Mouse (Mus musculus): ENCODE measurements around the gene Adap2. TPM values are rescaled to one million over a fixed set of nuclear protein-coding genes. Genes with fewer than 3 reads are reported as not detected.
A peak's percentile ranks its signal among the peaks of the same experiment; 100 is the strongest.

Adap2 gene
- polyA plus RNA-seq, 1 experiment from 2014 or later = 3.1 TPM

DNA sequence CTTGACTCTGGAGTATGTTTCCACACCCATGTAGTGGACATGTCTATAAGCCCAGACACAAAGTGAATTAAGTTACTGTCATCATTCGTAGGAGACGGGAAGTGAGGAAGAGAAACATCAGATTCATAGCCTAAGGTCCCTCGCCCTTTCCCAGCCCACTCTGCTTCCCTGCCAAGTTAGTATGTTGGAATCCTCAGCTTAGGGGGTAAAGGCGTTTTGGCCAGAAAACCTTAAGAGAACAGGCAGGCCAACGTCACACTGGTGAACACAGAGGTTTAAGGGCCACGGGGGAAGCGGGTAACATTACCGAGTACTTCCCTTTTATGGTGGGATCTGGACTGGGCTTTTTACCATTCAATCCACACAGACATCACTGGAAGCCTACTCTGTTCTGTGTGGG lies 1.6 kb downstream of the Adap2 start:
- H3K9ac ChIP-seq (replicated peaks; ENCODE audit: low read length) = no peak overlapping the region
- no peak overlapping the region for H3K4me3 ChIP-seq (ENCODE audit: low read length)
- 83% methylated on average over 8 of the region's 8 CpGs for WGBS
- H3K36me3 ChIP-seq (ENCODE audit: insufficient read depth, low read length) = no peaks in the 10 kb centered on the region
- H3K4me1 ChIP-seq (ENCODE audit: insufficient read depth, low read length) = 0 out of 2 replicates have a peak, but pooled peaks cover 6% of the 10 kb centered on the region
- no peak overlapping the region for H3K4me2 ChIP-seq (replicated peaks; ENCODE audit: low read depth, low read length)
- no peaks in the 10 kb centered on the region for H3K9me3 ChIP-seq (ENCODE audit: low read length)
- H3K27ac ChIP-seq (ENCODE audit: low read length) = no peak overlapping the region
- no peak for ATAC-seq (ENCODE audit: low FRiP score, low TSS enrichment)
- peaks cover 25% of the 10 kb centered on the region for H3K27me3 ChIP-seq (ENCODE audit: insufficient read depth, low read length)

- Histone ChIP-seq H3K27ac (ENCODE audit: low read length) (no peak overlapping the region), H3K4me2 (replicated peaks; ENCODE audit: low read depth, low read length) (no peak overlapping the region), H3K4me1 (ENCODE audit: insufficient read depth, low read length) (0 out of 2 replicates have a peak, but pooled peaks cover 6% of the 10 kb centered on the region), H3K9ac (replicated peaks; ENCODE audit: low read length) (no peak overlapping the region), H3K27me3 (ENCODE audit: insufficient read depth, low read length) (peaks cover 25% of the 10 kb centered on the region), H3K36me3 (ENCODE audit: insufficient read depth, low read length) (no peaks in the 10 kb centered on the region), H3K9me3 (ENCODE audit: low read length) (no peaks in the 10 kb centered on the region), H3K4me3 (ENCODE audit: low read length) (no peak overlapping the region)
- WGBS = 78% methylated on average over 4 of the region's 4 CpGs
- no peak for ATAC-seq (ENCODE audit: low FRiP score, low TSS enrichment)
Measured at GRCm38 (mm10) chr11:80155961-80156360, 2.1 kb downstream of the Adap2 start.

GRCm38 (mm10) chr11:80156841-80157240 lies 2.9 kb downstream of the Adap2 start:
- 86% methylated on average over 4 of the region's 4 CpGs for WGBS
- no peak overlapping the region for H3K4me3 ChIP-seq (ENCODE audit: low read length)
- no peak overlapping the region for H3K4me2 ChIP-seq (replicated peaks; ENCODE audit: low read depth, low read length)
- ATAC-seq (ENCODE audit: low FRiP score, low TSS enrichment) = no peak
- H3K4me1 ChIP-seq (ENCODE audit: insufficient read depth, low read length) = 0 out of 2 replicates have a peak, but pooled peaks cover 6% of the 10 kb centered on the region
- H3K36me3 ChIP-seq (ENCODE audit: insufficient read depth, low read length) = no peaks in the 10 kb centered on the region
- H3K27ac ChIP-seq (ENCODE audit: low read length) = no peak overlapping the region
- H3K9me3 ChIP-seq (ENCODE audit: low read length) = no peaks in the 10 kb centered on the region
- H3K9ac ChIP-seq (replicated peaks; ENCODE audit: low read length) = no peak overlapping the region
- H3K27me3 ChIP-seq (ENCODE audit: insufficient read depth, low read length) = peaks cover 25% of the 10 kb centered on the region

DNA sequence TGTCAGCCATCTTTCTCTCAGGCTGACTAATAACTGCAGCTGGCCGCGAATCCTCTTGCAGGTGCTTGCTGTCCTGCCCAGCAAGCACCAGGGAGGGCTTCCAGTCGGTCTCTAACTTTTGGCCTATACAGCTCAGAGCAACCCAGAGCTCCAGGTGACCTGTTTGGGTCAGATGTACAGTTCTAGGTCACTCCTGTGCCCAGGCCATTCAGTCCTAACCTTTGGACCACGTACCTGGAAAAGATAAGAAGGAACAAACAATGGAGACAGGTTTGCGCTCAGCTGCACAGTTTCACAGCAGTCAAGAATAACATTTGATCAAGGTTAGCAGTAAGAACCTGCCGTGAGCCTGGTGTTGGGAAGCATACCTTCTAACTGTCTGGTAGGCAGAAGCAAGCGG lies 5.1 kb downstream of the Adap2 start:
- H3K9ac ChIP-seq (replicated peaks; ENCODE audit: low read length) = no peak overlapping the region
- no peaks in the 10 kb centered on the region for H3K36me3 ChIP-seq (ENCODE audit: insufficient read depth, low read length)
- no peaks in the 10 kb centered on the region for H3K9me3 ChIP-seq (ENCODE audit: low read length)
- 84% methylated on average over 7 of the region's 7 CpGs for WGBS
- H3K4me3 ChIP-seq (ENCODE audit: low read length) = no peak overlapping the region
- H3K27me3 ChIP-seq (ENCODE audit: insufficient read depth, low read length) = peaks cover 16% of the 10 kb centered on the region
- no peak overlapping the region for H3K4me2 ChIP-seq (replicated peaks; ENCODE audit: low read depth, low read length)
- no peak overlapping the region for H3K27ac ChIP-seq (ENCODE audit: low read length)
- ATAC-seq (ENCODE audit: low FRiP score, low TSS enrichment) = no peak
- H3K4me1 ChIP-seq (ENCODE audit: insufficient read depth, low read length) = peaks cover 12% of the 10 kb centered on the region

GRCm38 (mm10) chr11:80161041-80161440 lies 7.1 kb downstream of the Adap2 start:
- ATAC-seq (ENCODE audit: low FRiP score, low TSS enrichment) = no peak
- 75% methylated on average over 4 of the region's 4 CpGs for WGBS
- no peak overlapping the region for H3K9ac ChIP-seq (replicated peaks; ENCODE audit: low read length)

GRCm38 (mm10) chr11:80163362-80164116 lies 9.6 kb downstream of the Adap2 start:
- Histone ChIP-seq H3K4me3 (ENCODE audit: low read length) (no peak overlapping the region), H3K9ac (replicated peaks; ENCODE audit: low read length) (no peak overlapping the region), H3K9me3 (ENCODE audit: low read length) (no peaks in the 10 kb centered on the region), H3K27me3 (ENCODE audit: insufficient read depth, low read length) (no peaks in the 10 kb centered on the region), H3K36me3 (ENCODE audit: insufficient read depth, low read length) (no peaks in the 10 kb centered on the region), H3K4me1 (ENCODE audit: insufficient read depth, low read length) (peaks cover 7% of the 10 kb centered on the region), H3K4me2 (replicated peaks; ENCODE audit: low read depth, low read length) (no peak overlapping the region), H3K27ac (ENCODE audit: low read length) (peak overlapping the region; percentile 62)
- no peak for ATAC-seq (ENCODE audit: low FRiP score, low TSS enrichment)
- 55% methylated on average over 7 of the region's 7 CpGs for WGBS

More at GRCm38 (mm10) chr11:80161041-80161440, 7.1 kb downstream of the Adap2 start:
- no peak overlapping the region for H3K27ac ChIP-seq (ENCODE audit: low read length)
- no peak overlapping the region for H3K4me3 ChIP-seq (ENCODE audit: low read length)
- H3K27me3 ChIP-seq (ENCODE audit: insufficient read depth, low read length) = no peaks in the 10 kb centered on the region
- H3K9me3 ChIP-seq (ENCODE audit: low read length) = no peaks in the 10 kb centered on the region
- H3K4me2 ChIP-seq (replicated peaks; ENCODE audit: low read depth, low read length) = no peak overlapping the region
- H3K4me1 ChIP-seq (ENCODE audit: insufficient read depth, low read length) = peaks cover 7% of the 10 kb centered on the region
- H3K36me3 ChIP-seq (ENCODE audit: insufficient read depth, low read length) = no peaks in the 10 kb centered on the region

DNA sequence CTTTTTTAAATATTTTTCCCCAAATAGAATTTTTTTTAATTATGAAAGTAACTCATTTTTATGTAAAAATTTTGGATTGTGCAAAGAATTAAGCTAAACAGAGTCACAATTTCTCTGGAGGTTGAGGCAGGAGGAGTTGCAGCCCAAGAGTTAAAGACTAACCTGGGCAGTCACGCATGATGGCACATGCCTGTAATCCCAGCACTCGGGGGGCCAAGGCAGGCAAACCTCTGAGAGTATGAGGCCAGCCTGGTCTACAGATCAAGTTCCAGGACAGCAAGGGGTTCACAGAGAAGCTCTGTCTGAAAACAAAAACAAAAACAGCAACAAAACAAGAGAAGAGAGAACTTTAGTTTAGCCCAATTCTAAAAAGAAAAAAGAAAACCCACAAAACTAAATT lies 10.3 kb downstream of the Adap2 start:
- Histone ChIP-seq H3K9ac (replicated peaks; ENCODE audit: low read length) (no peak overlapping the region), H3K36me3 (ENCODE audit: insufficient read depth, low read length) (no peaks in the 10 kb centered on the region), H3K9me3 (ENCODE audit: low read length) (no peaks in the 10 kb centered on the region), H3K4me2 (replicated peaks; ENCODE audit: low read depth, low read length) (no peak overlapping the region), H3K27ac (ENCODE audit: low read length) (0 out of 2 replicates have a peak overlapping the region, but pooled peaks have one; percentile 25), H3K4me3 (ENCODE audit: low read length) (no peak overlapping the region), H3K27me3 (ENCODE audit: insufficient read depth, low read length) (no peaks in the 10 kb centered on the region), H3K4me1 (ENCODE audit: insufficient read depth, low read length) (peaks cover 7% of the 10 kb centered on the region)
- peak; percentile 78; the same call in 1 of the 2 replicates for ATAC-seq (ENCODE audit: low FRiP score, low TSS enrichment)
- 40% methylated on average over 2 of the region's 2 CpGs for WGBS

DNA sequence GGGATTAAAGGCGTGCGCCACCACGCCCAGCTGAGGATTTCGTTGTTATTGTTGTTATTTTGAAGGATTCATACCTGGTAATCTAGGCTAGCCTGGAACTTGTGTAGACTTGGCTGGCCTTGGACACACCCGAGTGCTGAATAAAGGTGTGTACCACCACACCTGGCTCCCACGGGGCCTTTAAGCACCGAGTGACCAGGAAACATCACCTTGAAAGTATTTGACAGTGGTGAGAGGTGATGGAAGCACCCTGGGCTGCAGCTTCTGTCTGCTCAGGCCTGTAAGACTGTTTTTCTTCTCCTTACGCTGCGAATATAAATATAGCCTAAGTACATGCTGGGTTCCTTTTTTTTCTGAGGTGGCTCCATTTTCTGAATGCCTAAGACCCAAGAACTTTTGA lies 14.2 kb downstream of the Adap2 start:
- no peaks in the 10 kb centered on the region for H3K27me3 ChIP-seq (ENCODE audit: insufficient read depth, low read length)
- H3K9ac ChIP-seq (replicated peaks; ENCODE audit: low read length) = no peak overlapping the region
- WGBS = 91% methylated on average over 9 of the region's 9 CpGs
- H3K9me3 ChIP-seq (ENCODE audit: low read length) = no peaks in the 10 kb centered on the region
- no peak for ATAC-seq (ENCODE audit: low FRiP score, low TSS enrichment)
- no peak overlapping the region for H3K27ac ChIP-seq (ENCODE audit: low read length)
- H3K4me1 ChIP-seq (ENCODE audit: insufficient read depth, low read length) = peaks cover 7% of the 10 kb centered on the region
- H3K36me3 ChIP-seq (ENCODE audit: insufficient read depth, low read length) = no peaks in the 10 kb centered on the region
- H3K4me2 ChIP-seq (replicated peaks; ENCODE audit: low read depth, low read length) = no peak overlapping the region
- no peak overlapping the region for H3K4me3 ChIP-seq (ENCODE audit: low read length)

GRCm38 (mm10) chr11:80168611-80169249 lies 14.8 kb downstream of the Adap2 start:
- 71% methylated on average over 4 of the region's 4 CpGs for WGBS

GRCm38 (mm10) chr11:80169629-80170028 lies 15.7 kb downstream of the Adap2 start:
- no peaks in the 10 kb centered on the region for H3K27me3 ChIP-seq (ENCODE audit: insufficient read depth, low read length)
- no peak for ATAC-seq (ENCODE audit: low FRiP score, low TSS enrichment)
- H3K4me1 ChIP-seq (ENCODE audit: insufficient read depth, low read length) = no peaks in the 10 kb centered on the region
- no peak overlapping the region for H3K27ac ChIP-seq (ENCODE audit: low read length)
- WGBS = 89% methylated on average over 3 of the region's 3 CpGs
- no peaks in the 10 kb centered on the region for H3K36me3 ChIP-seq (ENCODE audit: insufficient read depth, low read length)
- no peak overlapping the region for H3K4me2 ChIP-seq (replicated peaks; ENCODE audit: low read depth, low read length)
- no peak overlapping the region for H3K4me3 ChIP-seq (ENCODE audit: low read length)
- H3K9me3 ChIP-seq (ENCODE audit: low read length) = no peaks in the 10 kb centered on the region
- H3K9ac ChIP-seq (replicated peaks; ENCODE audit: low read length) = no peak overlapping the region

More at GRCm38 (mm10) chr11:80168611-80169249, 14.8 kb downstream of the Adap2 start:
- no peaks in the 10 kb centered on the region for H3K27me3 ChIP-seq (ENCODE audit: insufficient read depth, low read length)
- no peak for ATAC-seq (ENCODE audit: low FRiP score, low TSS enrichment)
- no peak overlapping the region for H3K4me2 ChIP-seq (replicated peaks; ENCODE audit: low read depth, low read length)
- no peaks in the 10 kb centered on the region for H3K36me3 ChIP-seq (ENCODE audit: insufficient read depth, low read length)
- H3K27ac ChIP-seq (ENCODE audit: low read length) = no peak overlapping the region
- H3K4me1 ChIP-seq (ENCODE audit: insufficient read depth, low read length) = peaks cover 2% of the 10 kb centered on the region
- H3K9me3 ChIP-seq (ENCODE audit: low read length) = no peaks in the 10 kb centered on the region
- no peak overlapping the region for H3K4me3 ChIP-seq (ENCODE audit: low read length)
- H3K9ac ChIP-seq (replicated peaks; ENCODE audit: low read length) = no peak overlapping the region

All from kidney, embryonic 16.5 days (tissue).